Mouse (Mus musculus) MEL (cell line): ENCODE measurements around the gene Psmd11. TPM values are rescaled to one million over a fixed set of nuclear protein-coding genes. Genes with fewer than 3 reads are reported as not detected.
"Not testable (repeated sequence)": the region's sequence is repeated elsewhere in the genome, so short reads cannot be mapped to it uniquely, and the experiment has no call there.

ENCODE experiments used
- DNase-seq: peaks from one replicate; pipeline ENCODE4 v3.0.0; 2011; ENCODE audit warnings: low read depth, low spot score
- H3K27ac ChIP-seq: 2 replicates; pipeline ENCODE4 v1.5.1; 2012; ENCODE audit warnings: low read depth, mild to moderate bottlenecking, control low read depth, low read length, moderate library complexity; ENCODE audit not compliant: control insufficient read depth
- H3K27me3 ChIP-seq, 2 experiments: fragments of 150-350 bp in 1 of 2; sonication (generic) in 1 of 2; 2 replicates each; pipeline ENCODE4 v1.6.1; 2012; ENCODE audit warnings: low read length in 2 of 2, mild to moderate bottlenecking in 2 of 2, improper control_type of control experiment in 1 of 2, moderate library complexity in 1 of 2; ENCODE audit not compliant: insufficient read depth in 2 of 2, control insufficient read depth in 1 of 2
- H3K36me3 ChIP-seq, 2 experiments: 2 replicates each; pipeline ENCODE4 v1.6.1; 2012 to 2014; ENCODE audit warnings: low read length in 2 of 2, improper control_type of control experiment in 1 of 2, inconsistent platforms in 1 of 2, mild to moderate bottlenecking in 1 of 2; ENCODE audit not compliant: insufficient read depth in 2 of 2, control insufficient read depth in 1 of 2
- H3K4me1 ChIP-seq, 2 experiments: fragments of 150-350 bp in 1 of 2; sonication (generic) in 1 of 2; 2 replicates each; pipeline ENCODE4 v1.6.1; 2012; ENCODE audit warnings: low read length in 2 of 2, improper control_type of control experiment in 1 of 2, mild to moderate bottlenecking in 1 of 2; ENCODE audit not compliant: insufficient read depth in 2 of 2, control insufficient read depth in 1 of 2
- H3K4me3 ChIP-seq, 2 experiments: fragments of 150-350 bp in 1 of 2; sonication (generic) in 1 of 2; 2 replicates each; pipeline ENCODE4 v1.5.1; 2012; ENCODE audit warnings: low read depth in 2 of 2, low read length in 2 of 2, mild to moderate bottlenecking in 2 of 2, moderate library complexity in 2 of 2, control low read depth in 1 of 2, improper control_type of control experiment in 1 of 2; ENCODE audit not compliant: control insufficient read depth in 1 of 2, insufficient read depth in 1 of 2
- H3K79me2 ChIP-seq: 2 replicates; pipeline ENCODE4 v1.6.1; 2012; ENCODE audit warnings: mild to moderate bottlenecking, low read length, moderate library complexity; ENCODE audit not compliant: control insufficient read depth, poor library complexity, insufficient read depth
- H3K9ac ChIP-seq: 2 replicates; pipeline ENCODE4 v1.6.1; 2012; ENCODE audit warnings: low read depth, mild to moderate bottlenecking, control low read depth, low read length, moderate library complexity; ENCODE audit not compliant: control insufficient read depth, poor library complexity, severe bottlenecking
- H3K9me3 ChIP-seq: fragments of 150-350 bp; sonication (generic); replicated peaks from 2 replicates; pipeline ENCODE4 v1.6.1; 2012; ENCODE audit warnings: mild to moderate bottlenecking, low read length, improper control_type of control experiment, moderate library complexity; ENCODE audit not compliant: insufficient read depth
- BHLHE40 ChIP-seq: IDR thresholded peaks from 2 replicates; pipeline ENCODE4 v1.6.1; 2012; ENCODE audit warnings: low read depth, mild to moderate bottlenecking, inconsistent platforms, low read length, improper control_type of control experiment, borderline replicate concordance
- CTCF ChIP-seq, 3 experiments: IDR thresholded peaks in 2 of 3; conservative IDR thresholded peaks in 1 of 3; 2 replicates each; pipeline ENCODE4 v1.5.1; 2011 to 2012; ENCODE audit warnings: low read length in 3 of 3, low read depth in 2 of 3, mild to moderate bottlenecking in 2 of 3, improper control_type of control experiment in 1 of 3, inconsistent platforms in 1 of 3, mixed read lengths in 1 of 3, moderate library complexity in 1 of 3; ENCODE audit not compliant: control insufficient read depth in 1 of 3, insufficient read depth in 1 of 3, poor library complexity in 1 of 3, severe bottlenecking in 1 of 3
- E2F4 ChIP-seq: IDR thresholded peaks from 2 replicates; pipeline ENCODE4 v1.6.1; 2011; ENCODE audit warnings: low read depth, low read length, improper control_type of control experiment, borderline replicate concordance
- ELF1 ChIP-seq: IDR thresholded peaks from 2 replicates; pipeline ENCODE4 v1.6.1; 2014; ENCODE audit warnings: low read depth, mild to moderate bottlenecking, inconsistent platforms, low read length, improper control_type of control experiment, moderate library complexity
- EP300 ChIP-seq, 2 experiments: IDR thresholded peaks; 2 replicates each; pipeline ENCODE4 v1.6.1; 2011; ENCODE audit warnings: improper control_type of control experiment in 2 of 2, low read length in 2 of 2, low read depth in 1 of 2, mild to moderate bottlenecking in 1 of 2
- ETS1 ChIP-seq: IDR thresholded peaks from 2 replicates; pipeline ENCODE4 v1.6.1; 2012; ENCODE audit warnings: low read depth, mild to moderate bottlenecking, inconsistent platforms, low read length, improper control_type of control experiment, moderate library complexity
- GATA1 ChIP-seq: IDR thresholded peaks from 2 replicates; pipeline ENCODE4 v1.6.1; 2011; ENCODE audit warnings: low read depth, low read length, improper control_type of control experiment
- JUND ChIP-seq: IDR thresholded peaks from 2 replicates; pipeline ENCODE4 v1.6.1; 2011; ENCODE audit warnings: low read depth, mild to moderate bottlenecking, improper control_type of control experiment, low read length
- MAX ChIP-seq: IDR thresholded peaks from 2 replicates; pipeline ENCODE4 v1.6.1; 2011; ENCODE audit warnings: low read length, improper control_type of control experiment
- MEF2A ChIP-seq: IDR thresholded peaks from 2 replicates; pipeline ENCODE4 v1.6.1; 2014; ENCODE audit warnings: low read depth, mild to moderate bottlenecking, inconsistent platforms, low read length, improper control_type of control experiment; ENCODE audit not compliant: poor library complexity, insufficient replicate concordance, severe bottlenecking; ENCODE audit errors: extremely low read depth
- MXI1 ChIP-seq: IDR thresholded peaks from 2 replicates; pipeline ENCODE4 v1.6.1; 2011; ENCODE audit warnings: mild to moderate bottlenecking, low read depth, low read length, improper control_type of control experiment
- MYB ChIP-seq: IDR thresholded peaks from 2 replicates; pipeline ENCODE4 v1.6.1; 2011; ENCODE audit warnings: mild to moderate bottlenecking, low read depth, low read length, improper control_type of control experiment
- MYC ChIP-seq: IDR thresholded peaks from 2 replicates; pipeline ENCODE4 v1.6.1; 2011; ENCODE audit warnings: low read depth, mild to moderate bottlenecking, low read length, improper control_type of control experiment, moderate library complexity
- NELFE ChIP-seq: IDR thresholded peaks from 2 replicates; pipeline ENCODE4 v1.6.1; 2011; ENCODE audit warnings: low read depth, low read length, improper control_type of control experiment
- POLR2A ChIP-seq, 2 experiments: IDR thresholded peaks; 2 replicates each; pipeline ENCODE4 v1.6.1; 2011 to 2012; ENCODE audit warnings: low read length in 2 of 2, mild to moderate bottlenecking in 2 of 2, control low read depth in 1 of 2, improper control_type of control experiment in 1 of 2, low read depth in 1 of 2, moderate library complexity in 1 of 2; ENCODE audit not compliant: control insufficient read depth in 1 of 2, insufficient read depth in 1 of 2, poor library complexity in 1 of 2
- POLR2AphosphoS2 ChIP-seq: IDR thresholded peaks from 2 replicates; pipeline ENCODE4 v1.6.1; 2011; ENCODE audit warnings: low read length, improper control_type of control experiment
- POLR2AphosphoS5 ChIP-seq: IDR thresholded peaks from 2 replicates; pipeline ENCODE4 v1.6.1; 2012; ENCODE audit warnings: low read depth, borderline replicate concordance, mild to moderate bottlenecking, inconsistent platforms, low read length, moderate library complexity, mixed read lengths
- RAD21 ChIP-seq: IDR thresholded peaks from 2 replicates; pipeline ENCODE4 v1.6.1; 2011; ENCODE audit warnings: mild to moderate bottlenecking, low read depth, low read length, improper control_type of control experiment
- RCOR1 ChIP-seq: IDR thresholded peaks from 2 replicates; pipeline ENCODE4 v1.6.1; 2012; ENCODE audit warnings: low read depth, mild to moderate bottlenecking, inconsistent platforms, low read length, improper control_type of control experiment
- TBP ChIP-seq: IDR thresholded peaks from 2 replicates; pipeline ENCODE4 v1.8.0; 2011; ENCODE audit warnings: low read depth, low read length, improper control_type of control experiment
- TCF12 ChIP-seq: IDR thresholded peaks from 2 replicates; pipeline ENCODE4 v1.6.1; 2014; ENCODE audit warnings: low read depth, mild to moderate bottlenecking, inconsistent platforms, low read length, improper control_type of control experiment, moderate library complexity
- USF2 ChIP-seq, 2 experiments: IDR thresholded peaks; 2 replicates each; pipeline ENCODE4 v1.6.1; 2011 to 2012; ENCODE audit warnings: improper control_type of control experiment in 2 of 2, low read length in 2 of 2, borderline replicate concordance in 1 of 2, inconsistent platforms in 1 of 2, low read depth in 1 of 2, mild to moderate bottlenecking in 1 of 2; ENCODE audit not compliant: insufficient read depth in 1 of 2
- ZC3H11A ChIP-seq: IDR thresholded peaks from 2 replicates; pipeline ENCODE4 v1.6.1; 2012; ENCODE audit warnings: low read depth, mild to moderate bottlenecking, inconsistent platforms, low read length, improper control_type of control experiment
- ZMIZ1 ChIP-seq: IDR thresholded peaks from 2 replicates; pipeline ENCODE4 v1.6.1; 2012; ENCODE audit warnings: low read depth, mild to moderate bottlenecking, inconsistent platforms, low read length, improper control_type of control experiment, moderate library complexity
- ZNF384 ChIP-seq: IDR thresholded peaks from 2 replicates; pipeline ENCODE4 v1.6.1; 2012; ENCODE audit warnings: low read depth, mild to moderate bottlenecking, inconsistent platforms, low read length, improper control_type of control experiment
- polyA plus RNA-seq, 2 experiments: library from polyadenylated mRNA; stranded (reverse) in 1 of 2; unstranded in 1 of 2; fragments of >175 nt in 1 of 2; fragments of >200 nt in 1 of 2; gene quantifications; 2 replicates each; pipeline versions ENCODE4 v1.2.1 to v1.2.4; 2012; ENCODE audit warnings: low replicate concordance in 2 of 2, low read depth in 1 of 2; ENCODE audit not compliant: insufficient read length in 2 of 2, insufficient read depth in 1 of 2, missing spikeins in 1 of 2
- total RNA-seq: library from RNA; depleted of rRNA; stranded (reverse); fragments of 300-350 nt; gene quantifications from 2 replicates; pipeline ENCODE4 v1.2.3, GENCODE M21; 2012

Psmd11 gene
- total and polyA plus RNA-seq, 3 experiments = 110 to 324 (median 184) TPM

DNA sequence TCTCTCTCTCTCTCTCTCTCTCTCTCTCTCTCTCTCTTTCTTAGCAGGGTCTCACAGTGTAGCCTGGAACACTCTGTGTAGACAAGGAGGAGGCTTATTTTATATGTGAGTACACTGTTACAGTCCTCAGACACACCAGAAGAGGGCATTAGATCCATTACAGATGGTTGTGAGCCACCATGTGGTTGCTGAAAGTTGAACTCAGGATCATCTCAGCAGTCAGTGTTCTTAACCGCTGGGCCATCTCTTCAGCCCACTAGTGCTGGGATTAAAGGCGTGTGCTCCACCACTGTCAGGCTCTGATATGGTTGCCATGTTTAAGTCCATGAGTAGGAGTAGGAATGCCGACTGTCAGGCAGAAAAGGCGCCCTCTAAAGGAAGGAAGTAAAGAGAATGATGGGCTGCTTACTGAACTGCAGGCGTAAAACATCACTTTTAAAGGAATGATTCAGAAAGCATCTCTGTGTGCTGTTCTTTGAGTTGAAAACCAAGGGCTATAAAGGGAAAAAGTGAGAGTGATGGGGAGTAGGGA, 3.1 kb upstream of the Psmd11 start (continued):
- TF ChIP-seq NELFE (no peak), E2F4 (no peak), TCF12 (peak; percentile 18; the same call in 1 of the 2 replicates), ZC3H11A (0 out of 2 replicates have a peak, but pooled peaks have one; percentile 16), MAX (no peak), MYB (no peak), MEF2A (no peak), BHLHE40 (no peak)

DNA sequence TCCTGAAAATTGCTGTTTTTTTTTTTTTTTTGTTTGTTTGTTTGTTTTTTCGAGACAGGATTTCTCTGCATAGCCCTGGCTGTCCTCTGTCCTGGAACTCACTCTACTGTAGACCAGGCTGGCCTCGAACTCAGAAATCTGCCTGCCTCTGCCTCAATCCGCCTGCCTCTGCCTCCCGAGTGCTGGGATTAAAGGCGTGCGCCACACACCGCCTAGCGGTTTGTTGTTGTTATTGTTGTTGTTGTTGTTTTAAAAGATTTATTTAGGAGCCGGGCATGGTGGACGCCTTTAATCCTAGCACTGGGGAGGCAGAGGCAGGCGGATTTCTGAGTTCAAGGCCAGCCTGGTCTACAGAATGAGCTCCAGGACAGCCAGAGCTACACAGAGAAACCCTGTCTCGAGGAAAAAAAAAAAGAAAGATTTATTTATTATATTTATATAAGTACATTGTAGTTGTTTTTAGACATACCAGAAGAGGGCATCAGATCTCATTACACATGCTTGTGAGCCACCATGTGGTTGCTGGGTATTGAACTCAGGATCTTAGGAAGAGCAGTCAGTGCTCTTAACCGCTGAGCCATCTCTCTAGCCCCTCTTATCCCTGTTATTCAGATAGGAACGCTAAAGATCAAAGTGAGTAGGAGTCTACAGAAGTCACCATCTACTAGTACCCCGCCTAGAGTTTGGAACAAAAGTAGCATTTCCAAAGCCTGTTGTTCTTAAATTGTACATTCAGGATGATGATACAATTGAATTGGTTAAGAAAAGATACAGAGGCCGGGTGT, 2.2 kb upstream of the Psmd11 start:
- Histone ChIP-seq H3K4me1 (peaks cover 23 to 34% of the 10 kb centered on the region in 2 experiments), H3K36me3 (peaks cover 9 to 29% of the 10 kb centered on the region in 2 experiments), H3K79me2 (peaks cover 22% of the 10 kb centered on the region)
- TF ChIP-seq ZNF384 = 0 out of 2 replicates have a peak, but pooled peaks have one; percentile 33
- peak; percentile 63; the same call in 1 of the 2 replicates for TF ChIP-seq TBP
- peak in 1 of 3 experiments; percentile 31; a peak in 2 of 6 replicates for TF ChIP-seq CTCF (IDR thresholded peaks at IDR 0.05 in 2 of 3, conservative IDR thresholded peaks at IDR 0.05 in 1 of 3; ENCODE audit: control insufficient read depth in 1 of 3, insufficient read depth in 1 of 3, low read depth in 2 of 3, low read length in 3 of 3, poor library complexity in 1 of 3, severe bottlenecking in 1 of 3)
- TF ChIP-seq MYC = peak; percentile 85
- not testable (repeated sequence) for H3K4me3 ChIP-seq, H3K9me3 ChIP-seq, H3K27ac ChIP-seq, H3K27me3 ChIP-seq, H3K9ac ChIP-seq
- peak; percentile 43 for DNase-seq

DNA sequence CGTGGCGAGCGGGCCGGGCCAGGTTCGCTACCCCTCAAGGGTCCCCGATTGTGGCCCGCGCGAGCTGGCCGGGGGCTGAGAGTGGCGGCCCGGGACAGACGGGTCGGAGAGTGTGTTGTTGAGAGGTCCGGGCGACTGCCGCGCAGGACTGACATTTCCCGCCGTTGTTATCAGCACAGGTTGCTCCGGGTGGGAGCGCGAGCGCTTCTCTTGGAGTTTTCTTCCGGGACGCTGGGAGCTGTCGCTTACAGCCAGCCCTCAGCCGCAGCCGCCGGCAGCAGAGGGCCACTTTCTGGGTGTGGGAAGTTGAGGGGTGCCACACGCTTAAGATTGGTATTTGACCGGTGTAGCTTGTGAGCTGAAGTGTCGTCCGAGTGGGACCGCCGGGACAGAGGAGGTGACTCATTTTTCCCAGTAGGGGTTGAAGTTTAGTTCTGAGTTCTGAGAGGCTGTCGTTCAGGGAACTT, 627 bp downstream of the Psmd11 start:
- peak overlapping the region; percentile 71 for H3K27ac ChIP-seq
- H3K79me2 ChIP-seq = peaks cover 38% of the 10 kb centered on the region
- H3K9ac ChIP-seq = peak overlapping the region; percentile 95
- DNase-seq = peak; percentile 79
- H3K36me3 ChIP-seq = peaks cover 27 to 29% of the 10 kb centered on the region in 2 experiments
- peak overlapping the region; percentile 66 to 84 for H3K4me3 ChIP-seq
- no peaks in the 10 kb centered on the region for H3K9me3 ChIP-seq
- peaks cover 20 to 26% of the 10 kb centered on the region in 2 experiments for H3K4me1 ChIP-seq
- no peaks in the 10 kb centered on the region for H3K27me3 ChIP-seq
- no peak for TF ChIP-seq POLR2AphosphoS5
- peak in 1 of 2 experiments; percentile 5; a peak in 1 of 4 replicates for TF ChIP-seq EP300 (IDR thresholded peaks at IDR 0.05; ENCODE audit: low read depth in 1 of 2, low read length in 2 of 2)
- no peak for TF ChIP-seq POLR2AphosphoS2
- no peak for TF ChIP-seq USF2 (IDR thresholded peaks at IDR 0.05; ENCODE audit: borderline replicate concordance in 1 of 2, insufficient read depth in 1 of 2, low read depth in 1 of 2, low read length in 2 of 2)
- TF ChIP-seq E2F4 = peak; percentile 80; the same call in 1 of the 2 replicates
- TF ChIP-seq ETS1 = no peak
- TF ChIP-seq ZNF384 = no peak
- TF ChIP-seq ELF1 = 0 out of 2 replicates have a peak, but pooled peaks have one; percentile 48
- TF ChIP-seq TCF12 = no peak
- no peak for TF ChIP-seq JUND
- no peak for TF ChIP-seq RAD21
- TF ChIP-seq TBP = no peak
- TF ChIP-seq RCOR1 = peak; percentile 24; the same call in 1 of the 2 replicates
- peak; percentile 42 for TF ChIP-seq GATA1
- TF ChIP-seq ZC3H11A = no peak
- no peak for TF ChIP-seq MYC
- no peak for TF ChIP-seq ZMIZ1
- peak; percentile 48; the same call in 1 of the 2 replicates for TF ChIP-seq MXI1
- TF ChIP-seq POLR2A (IDR thresholded peaks at IDR 0.05; ENCODE audit: control insufficient read depth in 1 of 2, insufficient read depth in 1 of 2, low read depth in 1 of 2, low read length in 2 of 2, poor library complexity in 1 of 2) = no peak
